Comparison of ENCODE assay signal across 15 mouse cellular contexts in genomic region chr9:56326511-56327005, GRCm38 (mm10).
"Had no signal": no experiment of that assay in that cellular context is flagged by ENCODE, and none has a peak within 500 bp of the region (broad histone marks: within the 10 kb centered on the region; RNA-seq: fewer than 3 reads in every experiment).

No protein-coding gene starts in this region.

- DNase-seq: kidney, adult 2 months; kidney, postnatal 14 days; left cerebral cortex, postnatal 4 days; lung, adult 2 months; lung, postnatal 36 days; right cerebral cortex, postnatal 25 days; thymus, adult 18-20 months; thymus, postnatal 14 days had no signal

- H3K9me3 ChIP-seq: kidney, embryonic 15.5 days; limb, embryonic 13.5 days; liver, embryonic 15.5 days; midbrain, embryonic 13.5 days; neural tube, embryonic 12.5 days had no signal

- H3K9ac ChIP-seq: kidney, embryonic 15.5 days; limb, embryonic 13.5 days; liver, embryonic 15.5 days; midbrain, embryonic 13.5 days; neural tube, embryonic 12.5 days had no signal

- H3K27ac ChIP-seq: kidney, embryonic 15.5 days; limb, embryonic 13.5 days; liver, embryonic 15.5 days; midbrain, embryonic 13.5 days; neural tube, embryonic 12.5 days; stomach, postnatal 0 days had no signal

- ATAC-seq: lung, postnatal 0 days; midbrain, embryonic 13.5 days had no signal

- H3K4me1 ChIP-seq: liver, embryonic 15.5 days; midbrain, embryonic 13.5 days; neural tube, embryonic 12.5 days had no signal

- H3K36me3 ChIP-seq: kidney, embryonic 15.5 days; limb, embryonic 13.5 days; liver, embryonic 15.5 days; midbrain, embryonic 13.5 days; neural tube, embryonic 12.5 days had no signal

- H3K4me3 ChIP-seq: kidney, embryonic 15.5 days; limb, embryonic 13.5 days; liver, embryonic 15.5 days; midbrain, embryonic 13.5 days; neural tube, embryonic 12.5 days had no signal

- H3K4me2 ChIP-seq: kidney, embryonic 15.5 days; limb, embryonic 13.5 days; liver, embryonic 15.5 days; midbrain, embryonic 13.5 days; neural tube, embryonic 12.5 days had no signal

- H3K27me3 ChIP-seq: kidney, embryonic 15.5 days; limb, embryonic 13.5 days; liver, embryonic 15.5 days; midbrain, embryonic 13.5 days; neural tube, embryonic 12.5 days had no signal
